Mouse (Mus musculus) E14TG2a.4 (cell line): ENCODE measurements around the gene Crmp1.

Source experiments
- CTCF ChIP-seq: conservative IDR thresholded peaks from 2 replicates; pipeline ENCODE4 v1.5.1; 2014; ENCODE audit warnings: low read length
- NANOG ChIP-seq: IDR thresholded peaks from 2 replicates; pipeline ENCODE4 v1.6.1; 2014; ENCODE audit warnings: borderline replicate concordance, low read length, mixed read lengths
- POU5F1 ChIP-seq: IDR thresholded peaks from 2 replicates; pipeline ENCODE4 v1.6.1; 2014; ENCODE audit warnings: low read length, borderline replicate concordance

- no peak for TF ChIP-seq CTCF
- TF ChIP-seq NANOG: no peak
- TF ChIP-seq POU5F1: no peak
Observed at GRCm38 (mm10) chr5:37254523-37254922, 12.8 kb downstream of the Crmp1 start.
